14 mouse cellular contexts compared by ENCODE assay signal in genomic region chr1:52332013-52332412, GRCm38 (mm10).
A peak's percentile ranks its signal among the peaks of the same experiment; 100 is the strongest.
DNase-seq lines count a peak whose midpoint lies in the region; ATAC-seq and TF ChIP-seq lines count a peak whose summit lies in the region.
"Had no signal": no experiment of that assay in that cellular context is flagged by ENCODE, and none has a peak within 500 bp of the region (broad histone marks: within the 10 kb centered on the region; RNA-seq: fewer than 3 reads in every experiment).

No protein-coding gene starts in this region.

- TF ChIP-seq CTCF in brain, embryonic 14.5 days (IDR thresholded peaks at IDR 0.05; ENCODE audit: borderline replicate concordance, extremely low read depth, insufficient read depth, insufficient read length), result no peak

- no peak overlapping the region for H3K27ac ChIP-seq in kidney, embryonic 16.5 days (ENCODE audit: low read length)
- H3K27ac ChIP-seq in embryonic facial prominence, embryonic 15.5 days (replicated peaks), result no peak overlapping the region
- H3K27ac ChIP-seq: hindbrain, embryonic 13.5 days; neural tube, embryonic 13.5 days had no signal

- H3K4me3 ChIP-seq in kidney, embryonic 16.5 days (ENCODE audit: low read length), result peak overlapping the region; percentile 8; the same call in 1 of the 2 replicates
- no peak overlapping the region for H3K4me3 ChIP-seq in embryonic facial prominence, embryonic 15.5 days (replicated peaks)
- H3K4me3 ChIP-seq: erythroblast, embryonic 14.5 days; hindbrain, embryonic 13.5 days; neural tube, embryonic 13.5 days had no signal

- H3K27me3 ChIP-seq in kidney, embryonic 16.5 days (ENCODE audit: insufficient read depth, low read length), result no peaks in the 10 kb centered on the region
- H3K27me3 ChIP-seq in embryonic facial prominence, embryonic 15.5 days, result no peaks in the 10 kb centered on the region
- H3K27me3 ChIP-seq: hindbrain, embryonic 13.5 days; neural tube, embryonic 13.5 days had no signal

- intact Hi-C loops in left cerebral cortex, postnatal 14 days (cut with DNase I), result no loop called here

- H3K36me3 ChIP-seq in kidney, embryonic 16.5 days (ENCODE audit: insufficient read depth, low read length), result no peaks in the 10 kb centered on the region
- H3K36me3 ChIP-seq in embryonic facial prominence, embryonic 15.5 days, result no peaks in the 10 kb centered on the region
- H3K36me3 ChIP-seq: hindbrain, embryonic 13.5 days; neural tube, embryonic 13.5 days had no signal

- TF ChIP-seq POLR2A in brain, embryonic 14.5 days (IDR thresholded peaks at IDR 0.05; ENCODE audit: borderline replicate concordance, extremely low read depth, insufficient read depth, insufficient read length, poor library complexity, severe bottlenecking), result no peak

- peak overlapping the region; percentile 26; the same call in 1 of the 2 replicates for H3K4me2 ChIP-seq in kidney, embryonic 16.5 days (replicated peaks; ENCODE audit: low read depth, low read length)
- 0 out of 2 replicates have a peak overlapping the region, but pooled peaks have one; percentile 25 for H3K4me2 ChIP-seq in embryonic facial prominence, embryonic 15.5 days (replicated peaks)
- H3K4me2 ChIP-seq: hindbrain, embryonic 13.5 days; neural tube, embryonic 13.5 days had no signal

- H3K9ac ChIP-seq in kidney, embryonic 16.5 days (replicated peaks; ENCODE audit: low read length), result no peak overlapping the region
- H3K9ac ChIP-seq in embryonic facial prominence, embryonic 15.5 days, result no peak overlapping the region
- H3K9ac ChIP-seq: hindbrain, embryonic 13.5 days; liver, postnatal 0 days; neural tube, embryonic 13.5 days had no signal

- no peak for DNase-seq in kidney, adult 9 months
- peak; percentile 79 for DNase-seq in brain, embryonic 14.5 days (ENCODE audit: low read depth)
- peak; percentile 31 to 33 for DNase-seq in left cerebral cortex, postnatal 14 days (ENCODE audit: low spot score in 2 of 2)
- DNase-seq in cerebellum, postnatal 4 days (ENCODE audit: low spot score in 2 of 2), result no peak
- no peak for DNase-seq in cerebellum, adult 11 months
- DNase-seq: cerebellum, adult 11-12 months; kidney, adult 11 months; thymus, postnatal 14 days had no signal

- no peaks in the 10 kb centered on the region for H3K9me3 ChIP-seq in kidney, embryonic 16.5 days (ENCODE audit: low read length)
- H3K9me3 ChIP-seq in embryonic facial prominence, embryonic 15.5 days (replicated peaks), result no peaks in the 10 kb centered on the region
- H3K9me3 ChIP-seq: hindbrain, embryonic 13.5 days; neural tube, embryonic 13.5 days had no signal

- 48% methylated on average over 12 of the region's 12 CpGs for WGBS in kidney, embryonic 16.5 days
- 38% methylated on average over 12 of the region's 12 CpGs for WGBS in embryonic facial prominence, embryonic 15.5 days

- H3K4me1 ChIP-seq in kidney, embryonic 16.5 days (ENCODE audit: insufficient read depth, low read length), result no peaks in the 10 kb centered on the region
- H3K4me1 ChIP-seq in embryonic facial prominence, embryonic 15.5 days, result 0 out of 2 replicates have a peak, but pooled peaks cover 2% of the 10 kb centered on the region
- H3K4me1 ChIP-seq: hindbrain, embryonic 13.5 days; neural tube, embryonic 13.5 days had no signal

- ATAC-seq in kidney, embryonic 16.5 days (ENCODE audit: low FRiP score, low TSS enrichment), result no peak
- ATAC-seq in embryonic facial prominence, embryonic 15.5 days (ENCODE audit: insufficient number of reproducible peaks, low FRiP score, low TSS enrichment, low read depth), result no peak
- ATAC-seq: liver, postnatal 0 days had no signal

Comparison
In these comparisons a context has a peak if more than half of its experiments do, and no peak if none do; other contexts are left out.
1. DNase-seq: peak in brain, embryonic 14.5 days (single experiment) and left cerebral cortex, postnatal 14 days (2 of 2); none in kidney, adult 9 months (single experiment), cerebellum, postnatal 4 days (0 of 2) and cerebellum, adult 11 months (single experiment).